Mouse (Mus musculus): ENCODE measurements around the gene Msl2.

- TF ChIP-seq CTCF (IDR thresholded peaks at IDR 0.05; ENCODE audit: borderline replicate concordance, control insufficient read depth, extremely low read depth, insufficient read depth, low read length, poor library complexity) (no peak), POLR2A (IDR thresholded peaks at IDR 0.05; ENCODE audit: control insufficient read depth, extremely low read depth, insufficient read depth, low read length, poor library complexity) (no peak)
Observed at GRCm38 (mm10) chr9:101052691-101053090, 21.2 kb upstream of the Msl2 start.
